Mouse (Mus musculus): ENCODE measurements around the gene Hnf4a. TPM values are rescaled to one million over a fixed set of nuclear protein-coding genes. Genes with fewer than 3 reads are reported as not detected.

Hnf4a gene
- polyA plus RNA-seq, 1 experiment from 2014 or later: 90.5 TPM

DNA sequence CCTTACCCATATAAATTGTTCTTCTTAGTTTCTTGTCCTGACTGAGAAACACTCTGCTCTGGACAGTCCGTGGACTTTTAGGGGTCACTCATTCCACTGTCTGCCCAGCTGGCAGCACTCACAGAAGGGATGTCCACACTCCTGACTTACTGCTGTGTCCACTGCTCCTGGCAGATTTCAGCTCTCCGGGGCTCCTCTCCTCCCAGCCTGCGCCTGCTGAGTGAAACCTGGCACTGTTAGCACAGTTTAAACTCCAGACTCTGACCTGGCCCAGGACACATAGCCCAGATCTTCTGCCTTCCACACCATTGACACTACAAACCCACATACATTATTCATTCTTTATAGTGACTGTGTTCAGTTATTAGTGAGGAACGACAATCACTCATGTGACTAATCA lies 42.6 kb upstream of the Hnf4a start:
- Histone ChIP-seq H3K9ac (ENCODE audit: low read length) (no peak overlapping the region), H3K9me3 (ENCODE audit: control insufficient read depth, low read length) (no peaks in the 10 kb centered on the region), H3K27ac (ENCODE audit: low read depth) (no peak overlapping the region), H3K4me1 (replicated peaks; ENCODE audit: control insufficient read depth, insufficient read depth, low read length) (no peaks in the 10 kb centered on the region), H3K4me2 (ENCODE audit: low read length) (no peak overlapping the region), H3K36me3 (ENCODE audit: control insufficient read depth, insufficient read depth, low read length) (peaks cover 14% of the 10 kb centered on the region; the same call in 1 of the 2 replicates), H3K27me3 (replicated peaks; ENCODE audit: control insufficient read depth, insufficient read depth, low read length) (peaks cover 7% of the 10 kb centered on the region; the same call in 1 of the 2 replicates), H3K4me3 (ENCODE audit: low read depth, low read length) (no peak overlapping the region)
- DNase-seq (ENCODE audit: low spot score) (no peak), ATAC-seq (replicated peaks; ENCODE audit: low FRiP score, low TSS enrichment, low read depth) (no peak)
- WGBS: 72% methylated on average over 4 of the region's 4 CpGs

DNA sequence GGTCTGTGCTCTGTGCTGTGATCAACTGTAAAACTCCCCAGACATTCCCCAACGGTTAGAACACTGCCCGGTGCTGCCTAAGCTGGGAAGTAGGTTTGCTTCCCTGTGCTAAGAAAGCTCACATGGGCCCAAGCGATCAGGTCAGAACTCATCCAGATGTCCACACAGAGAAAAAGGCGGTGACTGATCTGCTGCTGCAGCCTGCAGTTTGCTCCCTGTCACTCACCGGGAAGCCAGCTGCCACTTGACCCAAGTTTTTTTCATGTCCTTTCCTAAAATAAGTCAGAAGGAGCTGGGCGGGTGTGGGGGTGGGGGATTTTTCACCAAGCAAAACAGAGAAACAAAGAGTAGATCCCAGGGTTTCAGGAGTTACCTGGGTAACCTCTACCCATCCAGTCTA lies 42.0 kb upstream of the Hnf4a start:
- 68% methylated on average over 6 of the region's 6 CpGs for WGBS
- Histone ChIP-seq H3K4me1 (replicated peaks; ENCODE audit: control insufficient read depth, insufficient read depth, low read length) (no peaks in the 10 kb centered on the region), H3K9ac (ENCODE audit: low read length) (no peak overlapping the region), H3K4me2 (ENCODE audit: low read length) (no peak overlapping the region), H3K9me3 (ENCODE audit: control insufficient read depth, low read length) (no peaks in the 10 kb centered on the region), H3K4me3 (ENCODE audit: low read depth, low read length) (no peak overlapping the region), H3K36me3 (ENCODE audit: control insufficient read depth, insufficient read depth, low read length) (peaks cover 16% of the 10 kb centered on the region; the same call in 1 of the 2 replicates), H3K27me3 (replicated peaks; ENCODE audit: control insufficient read depth, insufficient read depth, low read length) (0 out of 2 replicates have a peak, but pooled peaks cover 7% of the 10 kb centered on the region), H3K27ac (ENCODE audit: low read depth) (no peak overlapping the region)
- ATAC-seq (replicated peaks; ENCODE audit: low FRiP score, low TSS enrichment, low read depth) (no peak), DNase-seq (ENCODE audit: low spot score) (no peak)

DNA sequence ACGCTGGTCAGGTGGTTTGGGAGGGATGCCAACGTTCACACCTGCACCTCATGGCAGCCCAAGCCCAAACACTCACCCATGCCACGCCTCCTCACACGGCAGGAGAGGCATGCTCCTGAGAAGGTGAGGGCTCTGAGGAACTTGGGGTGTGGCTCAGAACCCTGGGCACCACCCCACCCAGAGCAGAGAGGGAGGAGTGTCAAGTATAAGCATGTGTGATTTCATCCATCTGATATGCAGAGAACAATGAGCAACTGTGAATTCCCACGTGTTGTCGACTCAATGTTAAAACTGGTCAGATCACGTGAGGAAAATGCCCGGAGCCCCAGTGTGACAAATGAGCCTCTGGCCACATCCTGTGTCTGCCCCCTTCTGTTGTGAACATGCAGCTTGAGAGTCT lies 39.8 kb upstream of the Hnf4a start:
- no peak overlapping the region for H3K27ac ChIP-seq (ENCODE audit: low read depth)
- ATAC-seq (replicated peaks; ENCODE audit: low FRiP score, low TSS enrichment, low read depth): no peak
- H3K36me3 ChIP-seq (ENCODE audit: control insufficient read depth, insufficient read depth, low read length): peaks cover 16% of the 10 kb centered on the region; the same call in 1 of the 2 replicates
- no peaks in the 10 kb centered on the region for H3K27me3 ChIP-seq (replicated peaks; ENCODE audit: control insufficient read depth, insufficient read depth, low read length)
- 59% methylated on average over 8 of the region's 8 CpGs for WGBS
- H3K9ac ChIP-seq (ENCODE audit: low read length): no peak overlapping the region
- H3K9me3 ChIP-seq (ENCODE audit: control insufficient read depth, low read length): no peaks in the 10 kb centered on the region
- no peak for DNase-seq (ENCODE audit: low spot score)
- H3K4me3 ChIP-seq (ENCODE audit: low read depth, low read length): no peak overlapping the region
- peaks cover 7% of the 10 kb centered on the region; the same call in 1 of the 2 replicates for H3K4me1 ChIP-seq (replicated peaks; ENCODE audit: control insufficient read depth, insufficient read depth, low read length)
- no peak overlapping the region for H3K4me2 ChIP-seq (ENCODE audit: low read length)

- no peaks in the 10 kb centered on the region for H3K9me3 ChIP-seq (ENCODE audit: control insufficient read depth, low read length)
- H3K36me3 ChIP-seq (ENCODE audit: control insufficient read depth, insufficient read depth, low read length): peaks cover 16% of the 10 kb centered on the region; the same call in 1 of the 2 replicates
- H3K27ac ChIP-seq (ENCODE audit: low read depth): no peak overlapping the region
- no peak overlapping the region for H3K4me2 ChIP-seq (ENCODE audit: low read length)
- H3K4me3 ChIP-seq (ENCODE audit: low read depth, low read length): no peak overlapping the region
- H3K9ac ChIP-seq (ENCODE audit: low read length): no peak overlapping the region
- DNase-seq (ENCODE audit: low spot score) (no peak), ATAC-seq (replicated peaks; ENCODE audit: low FRiP score, low TSS enrichment, low read depth) (no peak)
- H3K27me3 ChIP-seq (replicated peaks; ENCODE audit: control insufficient read depth, insufficient read depth, low read length): no peaks in the 10 kb centered on the region
- H3K4me1 ChIP-seq (replicated peaks; ENCODE audit: control insufficient read depth, insufficient read depth, low read length): peaks cover 9% of the 10 kb centered on the region; the same call in 1 of the 2 replicates
- 92% methylated on average over 6 of the region's 6 CpGs for WGBS
Measured at GRCm38 (mm10) chr2:163467585-163467984, 39.0 kb upstream of the Hnf4a start.

DNA sequence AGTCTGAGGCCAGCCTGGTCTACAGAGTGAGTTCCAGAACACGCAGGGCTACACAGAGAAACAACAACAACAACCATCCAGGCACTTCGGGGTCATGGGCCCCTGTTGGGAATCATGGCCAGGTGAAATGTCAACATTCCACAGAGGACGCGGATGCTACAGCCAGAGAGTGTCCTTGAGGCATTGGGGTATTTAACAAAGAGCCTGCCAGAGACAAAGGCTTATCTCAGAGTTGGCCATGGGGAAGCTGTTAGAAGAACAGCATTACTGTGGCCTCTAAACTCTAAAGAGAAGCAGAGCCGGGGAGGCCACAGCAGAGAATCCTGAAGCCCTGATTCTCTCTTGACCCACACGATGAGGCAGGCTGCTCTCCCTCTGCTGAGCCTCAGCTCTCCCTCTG lies 37.7 kb upstream of the Hnf4a start:
- WGBS: 89% methylated on average over 6 of the region's 6 CpGs
- H3K4me1 ChIP-seq (replicated peaks; ENCODE audit: control insufficient read depth, insufficient read depth, low read length): peaks cover 9% of the 10 kb centered on the region; the same call in 1 of the 2 replicates
- no peak for ATAC-seq (replicated peaks; ENCODE audit: low FRiP score, low TSS enrichment, low read depth)
- H3K4me3 ChIP-seq (ENCODE audit: low read depth, low read length): no peak overlapping the region
- H3K9ac ChIP-seq (ENCODE audit: low read length): no peak overlapping the region
- no peaks in the 10 kb centered on the region for H3K9me3 ChIP-seq (ENCODE audit: control insufficient read depth, low read length)
- DNase-seq (ENCODE audit: low spot score): no peak
- H3K4me2 ChIP-seq (ENCODE audit: low read length): no peak overlapping the region
- H3K27me3 ChIP-seq (replicated peaks; ENCODE audit: control insufficient read depth, insufficient read depth, low read length): no peaks in the 10 kb centered on the region
- no peak overlapping the region for H3K27ac ChIP-seq (ENCODE audit: low read depth)
- H3K36me3 ChIP-seq (ENCODE audit: control insufficient read depth, insufficient read depth, low read length): peaks cover 16% of the 10 kb centered on the region; the same call in 1 of the 2 replicates

DNA sequence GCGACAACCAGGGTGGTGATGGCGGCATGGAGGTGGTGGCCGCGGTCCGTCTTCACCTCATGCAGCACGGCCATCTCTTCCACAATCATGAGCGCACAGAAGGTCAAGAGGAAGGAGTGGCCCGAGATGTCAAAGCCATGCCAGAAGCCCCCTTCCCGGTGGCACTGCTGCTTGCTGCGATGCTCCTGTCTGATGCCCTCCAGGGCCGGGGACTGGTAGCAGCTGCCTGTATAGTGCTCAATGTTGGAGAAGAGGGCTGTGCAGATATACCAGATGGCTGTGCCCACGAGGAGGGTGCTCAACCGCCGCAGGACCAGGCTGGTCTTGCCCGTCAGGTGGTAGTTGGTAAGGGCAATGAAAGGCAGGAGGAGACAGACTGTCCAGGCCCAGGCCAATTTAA lies 36.9 kb upstream of the Hnf4a start:
- H3K4me2 ChIP-seq (ENCODE audit: low read length): no peak overlapping the region
- 94% methylated on average over 15 of the region's 15 CpGs for WGBS
- H3K9ac ChIP-seq (ENCODE audit: low read length): no peak overlapping the region
- peaks cover 9% of the 10 kb centered on the region; the same call in 1 of the 2 replicates for H3K4me1 ChIP-seq (replicated peaks; ENCODE audit: control insufficient read depth, insufficient read depth, low read length)
- no peaks in the 10 kb centered on the region for H3K27me3 ChIP-seq (replicated peaks; ENCODE audit: control insufficient read depth, insufficient read depth, low read length)
- H3K9me3 ChIP-seq (ENCODE audit: control insufficient read depth, low read length): no peaks in the 10 kb centered on the region
- H3K4me3 ChIP-seq (ENCODE audit: low read depth, low read length): no peak overlapping the region
- no peak overlapping the region for H3K27ac ChIP-seq (ENCODE audit: low read depth)
- peaks cover 16% of the 10 kb centered on the region; the same call in 1 of the 2 replicates for H3K36me3 ChIP-seq (ENCODE audit: control insufficient read depth, insufficient read depth, low read length)
- DNase-seq (ENCODE audit: low spot score) (no peak), ATAC-seq (replicated peaks; ENCODE audit: low FRiP score, low TSS enrichment, low read depth) (no peak)

- peak overlapping the region; percentile 94; the same call in 1 of the 2 replicates for H3K4me3 ChIP-seq (ENCODE audit: low read depth, low read length)
- no peak for ATAC-seq (replicated peaks; ENCODE audit: low FRiP score, low TSS enrichment, low read depth)
- H3K36me3 ChIP-seq (ENCODE audit: control insufficient read depth, insufficient read depth, low read length): peaks cover 11% of the 10 kb centered on the region; the same call in 1 of the 2 replicates
- DNase-seq (ENCODE audit: low spot score): no peak
- peak overlapping the region; percentile 91 for H3K4me2 ChIP-seq (ENCODE audit: low read length)
- WGBS: 78% methylated on average over 3 of the region's 3 CpGs
- no peaks in the 10 kb centered on the region for H3K27me3 ChIP-seq (replicated peaks; ENCODE audit: control insufficient read depth, insufficient read depth, low read length)
- H3K27ac ChIP-seq (ENCODE audit: low read depth): no peak overlapping the region
- no peaks in the 10 kb centered on the region for H3K9me3 ChIP-seq (ENCODE audit: control insufficient read depth, low read length)
- peaks cover 9% of the 10 kb centered on the region; the same call in 1 of the 2 replicates for H3K4me1 ChIP-seq (replicated peaks; ENCODE audit: control insufficient read depth, insufficient read depth, low read length)
- no peak overlapping the region for H3K9ac ChIP-seq (ENCODE audit: low read length)
Measured at GRCm38 (mm10) chr2:163471136-163471535, 35.5 kb upstream of the Hnf4a start.

GRCm38 (mm10) chr2:163471710-163472465 lies 34.7 kb upstream of the Hnf4a start:
- 4% methylated on average over 36 of the region's 36 CpGs for WGBS
- ATAC-seq (replicated peaks; ENCODE audit: low FRiP score, low TSS enrichment, low read depth): peak; percentile 78

More at GRCm38 (mm10) chr2:163471710-163472465, 34.7 kb upstream of the Hnf4a start:
- Histone ChIP-seq H3K27me3 (replicated peaks; ENCODE audit: control insufficient read depth, insufficient read depth, low read length) (no peaks in the 10 kb centered on the region), H3K36me3 (ENCODE audit: control insufficient read depth, insufficient read depth, low read length) (peaks cover 11% of the 10 kb centered on the region; the same call in 1 of the 2 replicates), H3K9ac (ENCODE audit: low read length) (peak overlapping the region; percentile 75), H3K4me2 (ENCODE audit: low read length) (peak overlapping the region; percentile 91), H3K9me3 (ENCODE audit: control insufficient read depth, low read length) (no peaks in the 10 kb centered on the region), H3K27ac (ENCODE audit: low read depth) (0 out of 2 replicates have a peak overlapping the region, but pooled peaks have one; percentile 7), H3K4me3 (ENCODE audit: low read depth, low read length) (peak overlapping the region; percentile 94), H3K4me1 (replicated peaks; ENCODE audit: control insufficient read depth, insufficient read depth, low read length) (peaks cover 9% of the 10 kb centered on the region; the same call in 1 of the 2 replicates)
- DNase-seq (ENCODE audit: low spot score): peak; percentile 61

Measured in intestine, embryonic 14.5 days (tissue).